Mouse (Mus musculus) heart, embryonic 16.5 days (tissue): ENCODE measurements around the gene Ncoa3. TPM values are rescaled to one million over a fixed set of nuclear protein-coding genes. Genes with fewer than 3 reads are reported as not detected.

Source experiments
- ATAC-seq: fragments of 200-750 bp; cut with Nextera tagmentation; replicated peaks from 2 replicates; pipeline ENCODE4 v1.8.0; 2017; ENCODE audit warnings: moderate number of reproducible peaks; ENCODE audit not compliant: insufficient read depth, low FRiP score; ENCODE audit errors: extremely low read depth
- H3K27ac ChIP-seq: fragments of 300-500 bp; sonication (generic); 2 replicates; pipeline ENCODE4 v1.5.1; 2014; ENCODE audit warnings: mild to moderate bottlenecking, low read length, control low read depth, moderate library complexity
- H3K27me3 ChIP-seq: fragments of 300-500 bp; sonication (generic); 2 replicates; pipeline ENCODE4 v1.6.1; 2014; ENCODE audit warnings: low read length, mixed read lengths; ENCODE audit not compliant: control insufficient read depth, insufficient read depth
- H3K36me3 ChIP-seq: fragments of 300-500 bp; sonication (generic); 2 replicates; pipeline ENCODE4 v1.6.1; 2014; ENCODE audit not compliant: control insufficient read depth, insufficient read depth
- H3K4me1 ChIP-seq: fragments of 300-500 bp; sonication (generic); 2 replicates; pipeline ENCODE4 v1.6.1; 2014; ENCODE audit warnings: low read length, mixed read lengths; ENCODE audit not compliant: control insufficient read depth, insufficient read depth
- H3K4me2 ChIP-seq: fragments of 300-500 bp; sonication (generic); 2 replicates; pipeline ENCODE4 v1.6.1; 2014; ENCODE audit warnings: low read depth, mild to moderate bottlenecking, control low read depth, low read length
- H3K4me3 ChIP-seq: fragments of 300-500 bp; sonication (generic); 2 replicates; pipeline ENCODE4 v1.5.1; 2014; ENCODE audit warnings: mild to moderate bottlenecking, control low read depth, low read length
- H3K9ac ChIP-seq: fragments of 300-500 bp; sonication (generic); 2 replicates; pipeline ENCODE4 v1.6.1; 2014; ENCODE audit warnings: low read length, control low read depth
- H3K9me3 ChIP-seq: fragments of 300-500 bp; sonication (generic); replicated peaks from 2 replicates; pipeline ENCODE4 v1.6.1; 2016; ENCODE audit warnings: low read length; ENCODE audit not compliant: control insufficient read depth
- WGBS: fragments of 180-500 bp; shearing (Covaris S2); extraction: QIAGEN DNeasy Blood & Tissue Kit; methylation state at CpG from one replicate; pipeline ENCODE4 v1.1.7; 2014; 5-methylcytosine and 5-hydroxymethylcytosine counted together
- polyA plus RNA-seq: library from polyadenylated mRNA; unstranded; fragments of >200 nt; fragmentation: Nextera tagmentation; extraction: Ambion mirVana; gene quantifications from 2 replicates; pipeline ENCODE4 v1.2.1, GENCODE M21; 2015

The Ncoa3 gene
- polyA plus RNA-seq, 1 experiment from 2014 or later: 9.5 TPM

DNA sequence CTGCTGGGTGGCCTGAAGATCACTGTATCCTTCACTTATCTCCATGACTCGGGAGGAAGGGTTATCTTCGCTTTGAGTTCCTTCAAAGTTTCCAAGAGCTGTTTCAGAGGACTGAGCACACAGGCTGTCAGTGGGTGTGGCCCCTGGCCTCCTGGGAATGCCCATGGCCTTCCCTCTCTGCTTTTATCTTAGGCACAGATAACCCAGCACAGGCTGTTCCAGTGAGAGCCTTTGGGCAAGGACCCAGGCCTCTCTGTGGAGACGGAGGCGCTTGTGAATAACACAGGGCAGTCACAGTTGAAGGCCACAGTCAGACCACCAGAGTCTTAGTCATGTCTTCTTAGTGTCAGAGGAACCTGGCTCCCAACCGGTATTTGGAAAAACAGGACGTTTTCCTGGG lies 130.3 kb downstream of the Ncoa3 start:
- peak overlapping the region; percentile 24 for H3K27ac ChIP-seq
- H3K9ac ChIP-seq: no peak overlapping the region
- no peak overlapping the region for H3K4me2 ChIP-seq
- no peaks in the 10 kb centered on the region for H3K9me3 ChIP-seq
- H3K4me3 ChIP-seq: no peak overlapping the region
- H3K27me3 ChIP-seq: no peaks in the 10 kb centered on the region
- WGBS: 27% methylated on average over 6 of the region's 6 CpGs
- H3K4me1 ChIP-seq: peaks cover 29% of the 10 kb centered on the region
- peak; percentile 59; the same call in 1 of the 2 replicates for ATAC-seq
- no peaks in the 10 kb centered on the region for H3K36me3 ChIP-seq

Other genes with a start within 250 kb of the Ncoa3 start
- 36.0 and 40.2 TPM in 2 replicates for gene Zmynd8, start 93.6 kb upstream of the Ncoa3 start, polyA plus RNA-seq
- gene Sulf2, start 163.0 kb downstream of the Ncoa3 start, polyA plus RNA-seq: 61.8 and 73.3 TPM in 2 replicates